Mouse (Mus musculus): ENCODE results near the gene Ngb. TPM values are rescaled to one million over a fixed set of nuclear protein-coding genes. Genes with fewer than 3 reads are reported as not detected.

The Ngb gene
- polyA plus RNA-seq (2017; shearing (Covaris generic)): 0.13 TPM

GRCm38 (mm10) chr12:87102165-87102631 lies at the start of gene Ngb:
Gene Ngb, minus strand, starts transcription at chr12:87102539.

GRCm38 (mm10) chr12:87147395-87148089 lies 45.2 kb upstream of the Ngb start, which contains the start of gene Pomt2:
Gene Pomt2, minus strand, starts transcription at chr12:87147968.

GRCm38 (mm10) chr12:87146966-87147365 lies 44.6 kb upstream of the Ngb start, which contains the start of gene Gstz1:
Gene Gstz1, plus strand, starts transcription at chr12:87147165.

Other genes with a start within 250 kb of the Ngb start
- gene Irf2bpl, start 217.7 kb downstream of the Ngb start, polyA plus RNA-seq (2017; shearing (Covaris generic)): 109 TPM
- 26.7 TPM for gene Cipc, start 155.5 kb downstream of the Ngb start, polyA plus RNA-seq (2017; shearing (Covaris generic))
- 0.12 TPM for gene Zdhhc22, start 112.1 kb downstream of the Ngb start, polyA plus RNA-seq (2017; shearing (Covaris generic))
- 0.42 TPM for gene Tmem63c, start 81.2 kb downstream of the Ngb start, polyA plus RNA-seq (2017; shearing (Covaris generic))
- gene Gstz1, start 44.6 kb upstream of the Ngb start, polyA plus RNA-seq (2017; shearing (Covaris generic)): 9.9 TPM
- gene Pomt2, start 45.4 kb upstream of the Ngb start, polyA plus RNA-seq (2017; shearing (Covaris generic)): 3.0 TPM
- 3.0 TPM for gene Samd15, start 97.2 kb upstream of the Ngb start, polyA plus RNA-seq (2017; shearing (Covaris generic))
- gene Tmed8, start 97.9 kb upstream of the Ngb start, polyA plus RNA-seq (2017; shearing (Covaris generic)): 5.1 TPM
- gene Noxred1, start 136.2 kb upstream of the Ngb start, polyA plus RNA-seq (2017; shearing (Covaris generic)): 1.1 TPM
- gene Vipas39, start 163.7 kb upstream of the Ngb start, polyA plus RNA-seq (2017; shearing (Covaris generic)): 37.4 TPM
- gene Ahsa1, start 163.9 kb upstream of the Ngb start, polyA plus RNA-seq (2017; shearing (Covaris generic)): 164 TPM
- not detected for gene Ism2, start 197.2 kb upstream of the Ngb start, polyA plus RNA-seq (2017; shearing (Covaris generic))